In the genomic region with DNA sequence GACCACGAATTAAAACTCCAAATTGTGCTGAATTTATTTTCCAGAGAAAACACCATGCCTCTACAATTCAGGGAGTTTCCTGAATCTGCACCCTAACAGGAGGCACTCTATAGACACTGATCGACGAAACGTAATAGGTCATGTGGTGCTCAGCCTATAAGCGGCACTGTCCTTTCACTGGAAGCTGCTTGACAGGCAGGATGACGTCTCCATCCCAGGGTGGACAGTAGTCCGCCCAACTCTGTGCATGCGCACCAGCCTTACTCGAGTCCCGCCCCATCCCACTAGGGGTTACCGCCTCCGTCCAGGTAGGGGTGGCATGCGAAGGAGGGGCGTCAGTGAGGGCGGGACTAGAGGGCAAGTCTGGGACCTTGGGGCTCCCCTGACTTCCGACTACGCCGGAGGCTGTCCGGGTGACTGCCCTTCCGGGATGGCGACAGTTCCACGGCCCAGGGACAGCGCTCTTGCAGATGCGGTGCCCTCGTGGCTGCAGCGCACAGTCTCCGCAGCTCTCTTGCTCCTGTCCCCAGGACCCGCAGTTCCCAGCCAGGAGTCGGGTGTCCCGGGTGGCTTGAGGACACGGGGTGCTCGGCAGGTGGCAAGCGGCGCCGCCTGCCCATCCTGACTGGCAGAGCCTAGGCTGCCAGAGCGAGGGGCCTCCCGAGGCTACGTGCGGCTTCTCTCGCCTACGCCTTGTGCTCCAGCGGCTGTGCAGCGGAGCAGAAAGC, we compare ENCODE assay signal across 8 mouse cellular contexts. TPM values are rescaled to one million over a fixed set of nuclear protein-coding genes. Genes with fewer than 3 reads are reported as not detected.
DNase-seq lines count a peak whose midpoint lies in the region; ATAC-seq and TF ChIP-seq lines count a peak whose summit lies in the region.

A gene (plus strand): TSS at position 169 of the 728 bp plus-strand sequence.

- H3K27ac ChIP-seq in hindbrain, embryonic 13.5 days, result peak within 1 kb of the TSS; percentile 92

- H3K36me3 ChIP-seq in hindbrain, embryonic 13.5 days, result peaks cover 34% of the 10 kb centered on the region

- TF ChIP-seq CTCF in Patski (IDR thresholded peaks at IDR 0.05), result no peak

- peak; percentile 91 for ATAC-seq in Patski
- peak; percentile 98 for ATAC-seq in hindbrain, embryonic 13.5 days (ENCODE audit: low FRiP score)

- peak within 1 kb of the TSS; percentile 61 for H3K4me3 ChIP-seq in hindbrain, embryonic 13.5 days

- CTCF ChIA-PET in Patski (lab: Charles Lee), result no interaction called here

- under 1% methylated on average over 43 of the region's 43 CpGs for WGBS in hindbrain, embryonic 13.5 days

- peak; percentile 88 for DNase-seq in Patski (ENCODE audit: low read depth, low spot score)
- peak; percentile 95 to 98 for DNase-seq in cerebellum, postnatal 14 days
- DNase-seq in frontal cortex, postnatal 14 days (ENCODE audit: low spot score in 2 of 2), result peak; percentile 86 to 92
- DNase-seq in layer of hippocampus, postnatal 25 days (ENCODE audit: extremely low spot score in 1 of 2, low spot score in 1 of 2), result peak; percentile 65 to 77
- peak; percentile 99 for DNase-seq in lung, postnatal 25 days (ENCODE audit: low spot score)
- peak; percentile 91 for DNase-seq in retina, embryonic 14.5 days (ENCODE audit: low spot score)
- DNase-seq in thymus, postnatal 4 days, result peak; percentile 86

- in situ Hi-C loops in Patski (cut with MboI; ENCODE audit: low pct_unique_long_range_greater_than_20kb), result no loop called here

- no peaks in the 10 kb centered on the region for H3K27me3 ChIP-seq in Patski
- no peaks in the 10 kb centered on the region for H3K27me3 ChIP-seq in hindbrain, embryonic 13.5 days

- peak within 1 kb of the TSS; percentile 88 for H3K4me2 ChIP-seq in hindbrain, embryonic 13.5 days

- H3K4me1 ChIP-seq in hindbrain, embryonic 13.5 days (replicated peaks), result peaks cover 41% of the 10 kb centered on the region

- POLR2A ChIA-PET in Patski (lab: Charles Lee), result interaction anchor here (3.4 kb wide), 1 partner anchor 11 kb away, joined by 15 read pairs; a partner anchor contains a TSS

- H3K9me3 ChIP-seq in hindbrain, embryonic 13.5 days, result no peaks in the 10 kb centered on the region

- H3K9ac ChIP-seq in hindbrain, embryonic 13.5 days, result peak within 1 kb of the TSS; percentile 90

RNA-seq across cellular contexts. Expression of the gene that starts here (rescaled TPM):
- 28.7 TPM for polyA plus RNA-seq in Patski (2021)
- 64.7 and 65.9 TPM in 2 replicates for polyA plus RNA-seq in hindbrain, embryonic 13.5 days (2015; fragmentation: Nextera tagmentation; extraction: Ambion mirVana)
- total RNA-seq in layer of hippocampus, postnatal 25 days (2021), result 10 to 100 TPM; 32.6 to 34.7 TPM

Comparison
In these comparisons a context has a peak if more than half of its experiments do, and no peak if none do; other contexts are left out.
1. Peak in every context shown above with its lines: DNase-seq, ATAC-seq, H3K4me3 ChIP-seq and H3K27ac ChIP-seq.